ENCODE assay signal across 12 mouse cellular contexts in genomic region chr13:104058761-104059160, GRCm38 (mm10).
"Had no signal": no experiment of that assay in that cellular context is flagged by ENCODE, and none has a peak within 500 bp of the region (broad histone marks: within the 10 kb centered on the region; RNA-seq: fewer than 3 reads in every experiment).

No protein-coding gene starts in this region.

- DNase-seq: kidney, adult 11 months; kidney, adult 8-10 months; kidney, postnatal 10 days; kidney, postnatal 36 days; layer of hippocampus, postnatal 36 days; left cerebral cortex, postnatal 4 days; liver, postnatal 0 days; lung, postnatal 10 days; lung, postnatal 36 days had no signal

- ATAC-seq: intestine, embryonic 15.5 days; liver, postnatal 0 days; midbrain, embryonic 13.5 days; midbrain, embryonic 16.5 days had no signal
